Mouse (Mus musculus) hindbrain, embryonic 15.5 days (tissue): ENCODE measurements around the gene Zim1. TPM values are rescaled to one million over a fixed set of nuclear protein-coding genes. Genes with fewer than 3 reads are reported as not detected.

Experiments
- ATAC-seq: fragments of 200-750 bp; cut with Nextera tagmentation; 2 replicates; pipeline ENCODE4 v1.8.0; 2017; ENCODE audit warnings: low read depth, moderate number of reproducible peaks, moderate TSS enrichment; ENCODE audit not compliant: low FRiP score
- H3K27ac ChIP-seq: fragments of 300-500 bp; sonication (generic); replicated peaks from 2 replicates; pipeline ENCODE4 v1.5.1; 2015; ENCODE audit warnings: mild to moderate bottlenecking, inconsistent platforms
- H3K27me3 ChIP-seq: fragments of 300-500 bp; sonication (generic); 2 replicates; pipeline ENCODE4 v1.6.1; 2015; ENCODE audit warnings: control low read depth, inconsistent platforms
- H3K36me3 ChIP-seq: fragments of 300-500 bp; sonication (generic); 2 replicates; pipeline ENCODE4 v1.6.1; 2015; ENCODE audit warnings: control low read depth, inconsistent platforms
- H3K4me1 ChIP-seq: fragments of 300-500 bp; sonication (generic); replicated peaks from 2 replicates; pipeline ENCODE4 v1.6.1; 2015; ENCODE audit warnings: control low read depth, inconsistent platforms
- H3K4me2 ChIP-seq: fragments of 300-500 bp; sonication (generic); 2 replicates; pipeline ENCODE4 v1.6.1; 2015; ENCODE audit warnings: moderate library complexity, mild to moderate bottlenecking, inconsistent platforms
- H3K4me3 ChIP-seq: fragments of 300-500 bp; sonication (generic); 2 replicates; pipeline ENCODE4 v1.5.1; 2015; ENCODE audit warnings: mild to moderate bottlenecking, inconsistent platforms
- H3K9ac ChIP-seq: fragments of 300-500 bp; sonication (generic); 2 replicates; pipeline ENCODE4 v1.6.1; 2015; ENCODE audit warnings: inconsistent platforms
- H3K9me3 ChIP-seq: fragments of 300-500 bp; sonication (generic); 2 replicates; pipeline ENCODE4 v1.6.1; 2016; ENCODE audit warnings: control low read depth, inconsistent platforms
- WGBS: fragments of 180-500 bp; shearing (Covaris S2); methylation state at CpG from one replicate; pipeline ENCODE4 v1.1.7; 2015; 5-methylcytosine and 5-hydroxymethylcytosine counted together
- polyA plus RNA-seq: library from polyadenylated mRNA; unstranded; fragments of >200 nt; fragmentation: Nextera tagmentation; extraction: Ambion mirVana; gene quantifications from 2 replicates; pipeline ENCODE4 v1.2.1, GENCODE M21; 2015

The Zim1 gene
- polyA plus RNA-seq, 1 experiment from 2014 or later, result 7.1 TPM

DNA sequence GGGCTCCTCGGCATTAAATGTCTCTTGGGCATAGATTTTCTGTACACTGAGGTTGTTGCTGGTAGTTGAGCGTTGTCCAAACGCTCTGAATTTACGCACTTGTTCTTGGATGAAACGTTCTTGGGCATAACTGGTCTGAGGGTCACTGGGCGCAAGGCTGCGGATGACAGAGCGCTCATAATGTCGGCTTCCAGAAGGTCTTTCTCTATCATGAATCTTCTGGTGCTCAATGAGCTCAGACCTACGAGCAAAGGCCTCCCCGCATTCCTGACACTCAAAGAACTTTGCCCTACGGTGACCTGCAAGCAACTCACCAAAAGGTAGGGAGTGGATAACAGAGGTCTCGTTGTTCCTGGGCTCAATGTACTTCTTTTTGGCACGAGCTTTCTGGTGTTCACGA is 13.1 kb upstream of the Zim1 start:
- Histone ChIP-seq H3K9me3 (no peaks in the 10 kb centered on the region), H3K4me1 (no peaks in the 10 kb centered on the region), H3K4me2 (no peak overlapping the region), H3K27ac (no peak overlapping the region), H3K9ac (no peak overlapping the region), H3K4me3 (no peak overlapping the region), H3K36me3 (peaks cover 69% of the 10 kb centered on the region), H3K27me3 (no peaks in the 10 kb centered on the region)
- WGBS, result 95% methylated on average over 15 of the region's 15 CpGs
- no peak for ATAC-seq

DNA sequence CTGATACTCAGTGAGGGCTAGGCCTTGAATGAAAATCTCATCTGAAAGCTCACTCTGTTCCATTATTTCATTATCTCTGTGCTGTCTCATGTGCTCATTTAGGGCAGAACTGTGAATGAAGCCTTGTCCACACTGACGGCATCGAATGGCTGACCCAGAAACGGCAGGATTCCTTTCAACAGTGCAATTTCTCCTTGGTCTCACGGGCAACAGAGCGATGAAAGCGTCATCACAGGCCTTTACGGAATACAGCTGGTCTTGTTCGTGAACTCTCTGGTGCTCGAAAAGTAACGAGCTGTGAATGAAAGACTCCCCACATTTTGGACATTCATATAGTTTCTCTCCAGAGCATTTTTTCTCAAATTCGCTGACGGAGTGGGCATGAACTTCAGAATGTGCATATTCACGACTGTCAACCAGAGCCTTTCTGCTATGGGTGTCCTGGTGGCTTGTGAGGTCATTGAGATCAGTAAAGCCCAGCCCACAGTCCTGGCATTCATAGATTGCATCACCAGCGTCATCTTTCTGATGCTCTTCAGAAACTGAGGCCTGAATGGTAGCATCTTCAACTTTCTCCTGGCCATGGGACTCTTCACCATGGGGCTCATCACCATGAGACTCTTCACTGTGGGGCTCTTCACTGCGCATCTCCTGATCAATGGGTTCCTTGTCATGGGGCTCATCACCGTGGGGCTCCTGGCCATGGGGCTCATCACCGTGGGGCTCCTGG is 12.4 kb upstream of the Zim1 start:
- no peak for ATAC-seq
- Histone ChIP-seq H3K27me3 (no peaks in the 10 kb centered on the region), H3K9me3 (no peaks in the 10 kb centered on the region), H3K27ac (no peak overlapping the region), H3K4me3 (no peak overlapping the region), H3K4me1 (no peaks in the 10 kb centered on the region), H3K36me3 (peaks cover 63% of the 10 kb centered on the region), H3K9ac (no peak overlapping the region), H3K4me2 (no peak overlapping the region)
- WGBS, result 84% methylated on average over 17 of the region's 17 CpGs

- Histone ChIP-seq H3K9me3 (no peaks in the 10 kb centered on the region), H3K4me3 (no peak overlapping the region), H3K36me3 (peaks cover 56% of the 10 kb centered on the region), H3K4me2 (no peak overlapping the region), H3K4me1 (no peaks in the 10 kb centered on the region), H3K27me3 (no peaks in the 10 kb centered on the region), H3K9ac (no peak overlapping the region), H3K27ac (no peak overlapping the region)
- ATAC-seq, result no peak
- 94% methylated on average over 23 of the region's 23 CpGs for WGBS
These were observed 11.3 kb upstream of the Zim1 start for GRCm38 (mm10) chr7:6707416-6708015.

GRCm38 (mm10) chr7:6699230-6699629 is 3.0 kb upstream of the Zim1 start:
- Histone ChIP-seq H3K4me1 (0 out of 2 replicates have a peak, but pooled peaks cover 4% of the 10 kb centered on the region), H3K4me2 (no peak overlapping the region), H3K9ac (no peak overlapping the region), H3K36me3 (no peaks in the 10 kb centered on the region), H3K9me3 (no peaks in the 10 kb centered on the region), H3K27me3 (no peaks in the 10 kb centered on the region), H3K27ac (no peak overlapping the region), H3K4me3 (no peak overlapping the region)
- 83% methylated on average over 3 of the region's 3 CpGs for WGBS
- no peak for ATAC-seq

DNA sequence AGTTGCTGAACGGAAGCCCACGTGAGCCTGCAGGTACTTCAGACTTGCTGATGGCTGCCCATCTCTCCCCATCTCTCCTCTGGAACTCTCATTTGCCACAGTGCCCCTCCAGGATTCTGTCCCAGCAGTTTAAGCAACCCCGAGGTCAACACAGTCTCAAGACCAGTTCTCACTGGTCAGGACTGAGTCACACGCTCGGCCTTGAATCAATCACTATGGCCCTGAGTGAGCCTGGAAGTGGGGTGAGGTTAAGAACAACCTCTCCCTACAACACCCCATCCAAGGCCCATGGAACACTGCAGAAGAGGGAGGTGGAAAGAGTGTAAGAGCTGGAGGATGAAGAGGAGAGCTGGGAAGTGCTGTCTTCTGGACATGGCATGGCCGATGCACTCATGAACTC is 10.7 kb downstream of the Zim1 start:
- no peak overlapping the region for H3K9ac ChIP-seq
- H3K4me3 ChIP-seq, result no peak overlapping the region
- WGBS, result 97% methylated on average over 6 of the region's 6 CpGs
- H3K4me2 ChIP-seq, result no peak overlapping the region
- H3K27ac ChIP-seq, result no peak overlapping the region
- no peaks in the 10 kb centered on the region for H3K36me3 ChIP-seq
- ATAC-seq, result no peak
- H3K4me1 ChIP-seq, result no peaks in the 10 kb centered on the region
- H3K27me3 ChIP-seq, result no peaks in the 10 kb centered on the region
- H3K9me3 ChIP-seq, result no peaks in the 10 kb centered on the region

DNA sequence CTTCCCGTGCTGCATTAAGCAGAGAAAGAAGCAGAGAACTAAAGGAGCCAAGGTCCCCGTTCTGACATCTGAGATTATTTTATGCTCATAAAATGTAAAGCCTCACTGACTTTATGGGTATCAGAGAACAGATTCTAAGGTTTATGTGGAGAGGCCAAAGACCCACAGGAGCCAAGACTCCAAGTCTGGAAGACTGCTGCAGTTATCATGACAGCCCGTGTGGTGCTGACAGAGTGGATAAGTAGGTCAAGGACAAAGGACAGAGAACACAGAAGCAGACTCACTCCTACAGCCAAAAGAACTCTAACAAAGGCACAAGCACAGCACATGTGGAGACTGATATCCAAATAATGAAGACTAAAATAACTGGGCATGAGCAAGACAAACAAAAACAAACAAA is 29.5 kb downstream of the Zim1 start:
- H3K4me3 ChIP-seq, result no peak overlapping the region
- H3K27me3 ChIP-seq, result no peaks in the 10 kb centered on the region
- H3K27ac ChIP-seq, result no peak overlapping the region
- 82% methylated on average over 3 of the region's 3 CpGs for WGBS
- no peak for ATAC-seq
- no peaks in the 10 kb centered on the region for H3K4me1 ChIP-seq
- no peaks in the 10 kb centered on the region for H3K9me3 ChIP-seq
- H3K9ac ChIP-seq, result no peak overlapping the region
- H3K4me2 ChIP-seq, result no peak overlapping the region
- H3K36me3 ChIP-seq, result no peaks in the 10 kb centered on the region

GRCm38 (mm10) chr7:6663430-6663829 is 32.8 kb downstream of the Zim1 start:
- H3K9ac ChIP-seq, result no peak overlapping the region
- H3K27me3 ChIP-seq, result no peaks in the 10 kb centered on the region
- H3K9me3 ChIP-seq, result no peaks in the 10 kb centered on the region
- WGBS, result 83% methylated on average over 7 of the region's 7 CpGs
- H3K36me3 ChIP-seq, result no peaks in the 10 kb centered on the region
- no peak overlapping the region for H3K27ac ChIP-seq
- H3K4me1 ChIP-seq, result no peaks in the 10 kb centered on the region
- no peak for ATAC-seq
- no peak overlapping the region for H3K4me3 ChIP-seq
- no peak overlapping the region for H3K4me2 ChIP-seq

GRCm38 (mm10) chr7:6659605-6660004 is 36.6 kb downstream of the Zim1 start:
- H3K27me3 ChIP-seq, result no peaks in the 10 kb centered on the region
- H3K9ac ChIP-seq, result no peak overlapping the region
- no peak overlapping the region for H3K27ac ChIP-seq
- no peaks in the 10 kb centered on the region for H3K4me1 ChIP-seq
- H3K4me2 ChIP-seq, result no peak overlapping the region
- no peak overlapping the region for H3K4me3 ChIP-seq
- 16% methylated on average over 2 of the region's 2 CpGs for WGBS
- peak; percentile 73; the same call in 1 of the 2 replicates for ATAC-seq
- H3K9me3 ChIP-seq, result no peaks in the 10 kb centered on the region
- H3K36me3 ChIP-seq, result no peaks in the 10 kb centered on the region

DNA sequence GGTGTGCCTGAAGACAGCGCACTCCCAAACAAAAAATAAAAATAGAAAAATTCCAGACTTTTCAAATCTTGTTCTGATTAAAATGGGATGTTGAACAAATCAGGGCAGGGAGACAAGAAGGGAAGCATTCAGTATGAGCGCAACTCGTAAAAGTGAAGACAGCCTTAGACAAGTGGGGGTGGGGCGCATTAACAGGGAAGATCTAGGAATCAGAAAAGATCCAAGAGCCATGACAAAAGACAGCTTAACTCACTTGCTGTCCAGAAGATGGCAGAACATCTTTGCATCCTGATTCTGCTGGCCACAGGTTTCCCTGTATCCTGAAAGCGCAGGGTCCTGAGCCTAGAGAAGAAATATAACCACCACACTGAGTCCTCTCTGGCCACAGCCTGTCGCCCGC is 37.6 kb downstream of the Zim1 start:
- no peak for ATAC-seq
- H3K27me3 ChIP-seq, result no peaks in the 10 kb centered on the region
- H3K4me2 ChIP-seq, result no peak overlapping the region
- no peak overlapping the region for H3K27ac ChIP-seq
- H3K9me3 ChIP-seq, result no peaks in the 10 kb centered on the region
- no peaks in the 10 kb centered on the region for H3K36me3 ChIP-seq
- no peak overlapping the region for H3K9ac ChIP-seq
- H3K4me1 ChIP-seq, result no peaks in the 10 kb centered on the region
- H3K4me3 ChIP-seq, result no peak overlapping the region
- 87% methylated on average over 7 of the region's 7 CpGs for WGBS

DNA sequence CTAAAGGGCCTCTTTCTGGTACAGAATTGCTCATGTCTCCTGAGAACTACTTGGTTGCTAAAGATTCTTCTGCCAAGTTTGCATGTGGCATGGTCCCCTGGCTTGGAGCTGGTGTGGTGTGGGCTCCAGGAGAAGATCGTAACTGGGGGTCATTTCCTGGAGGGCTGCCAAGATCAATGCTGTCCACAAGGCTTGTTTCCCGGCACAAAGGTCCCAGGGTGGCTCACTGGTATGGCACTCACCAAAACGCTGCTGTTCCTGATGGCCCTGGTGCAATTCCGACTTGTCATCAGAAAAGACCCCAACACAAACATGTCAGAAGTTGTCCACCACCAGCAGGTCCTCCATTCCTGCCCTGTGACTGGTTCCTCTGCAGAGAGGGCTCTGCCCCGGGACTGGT is 44.1 kb downstream of the Zim1 start:
- Histone ChIP-seq H3K27ac (no peak overlapping the region), H3K9me3 (no peaks in the 10 kb centered on the region), H3K4me2 (no peak overlapping the region), H3K4me3 (no peak overlapping the region), H3K9ac (no peak overlapping the region), H3K27me3 (no peaks in the 10 kb centered on the region), H3K36me3 (no peaks in the 10 kb centered on the region), H3K4me1 (no peaks in the 10 kb centered on the region)
- WGBS, result 83% methylated on average over 5 of the region's 5 CpGs
- ATAC-seq, result no peak

GRCm38 (mm10) chr7:6651221-6651620 is 45.0 kb downstream of the Zim1 start:
- no peaks in the 10 kb centered on the region for H3K36me3 ChIP-seq
- H3K9me3 ChIP-seq, result no peaks in the 10 kb centered on the region
- 79% methylated on average over 7 of the region's 7 CpGs for WGBS

DNA sequence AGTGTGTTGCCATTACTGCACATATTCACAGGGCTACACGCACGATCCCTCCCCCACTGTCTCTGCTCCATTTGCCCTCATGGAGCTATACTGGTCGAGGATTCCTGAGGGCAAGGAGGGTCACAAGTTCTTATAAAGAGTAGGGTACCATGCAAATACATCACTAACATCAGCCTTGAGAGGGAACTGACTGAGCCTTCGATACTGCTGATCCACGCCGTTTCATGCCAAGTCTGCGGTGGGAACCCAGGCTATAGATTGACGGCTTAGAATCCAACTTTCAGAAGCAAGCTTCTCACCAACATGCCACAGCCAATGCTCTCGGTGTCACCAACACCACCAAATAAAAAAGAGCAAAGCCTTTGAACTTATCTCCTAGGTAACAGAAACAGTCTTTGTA is 45.7 kb downstream of the Zim1 start:
- no peaks in the 10 kb centered on the region for H3K36me3 ChIP-seq
- H3K4me3 ChIP-seq, result no peak overlapping the region
- WGBS, result 93% methylated on average over 9 of the region's 9 CpGs
- no peaks in the 10 kb centered on the region for H3K4me1 ChIP-seq
- no peak overlapping the region for H3K9ac ChIP-seq
- H3K9me3 ChIP-seq, result no peaks in the 10 kb centered on the region
- no peaks in the 10 kb centered on the region for H3K27me3 ChIP-seq
- no peak overlapping the region for H3K27ac ChIP-seq
- ATAC-seq, result no peak
- no peak overlapping the region for H3K4me2 ChIP-seq

More at GRCm38 (mm10) chr7:6651221-6651620, 45.0 kb downstream of the Zim1 start:
- no peak overlapping the region for H3K27ac ChIP-seq
- no peaks in the 10 kb centered on the region for H3K4me1 ChIP-seq
- H3K27me3 ChIP-seq, result no peaks in the 10 kb centered on the region
- H3K4me3 ChIP-seq, result no peak overlapping the region
- no peak overlapping the region for H3K9ac ChIP-seq
- ATAC-seq, result no peak
- H3K4me2 ChIP-seq, result no peak overlapping the region

GRCm38 (mm10) chr7:6645821-6646220 is 50.4 kb downstream of the Zim1 start:
- no peak for ATAC-seq
- H3K4me3 ChIP-seq, result no peak overlapping the region
- H3K27ac ChIP-seq, result no peak overlapping the region
- WGBS, result 85% methylated on average over 3 of the region's 3 CpGs
- no peaks in the 10 kb centered on the region for H3K9me3 ChIP-seq
- no peak overlapping the region for H3K4me2 ChIP-seq
- H3K9ac ChIP-seq, result no peak overlapping the region
- H3K36me3 ChIP-seq, result no peaks in the 10 kb centered on the region
- H3K4me1 ChIP-seq, result no peaks in the 10 kb centered on the region
- no peaks in the 10 kb centered on the region for H3K27me3 ChIP-seq
